Mouse (Mus musculus) embryo, embryonic 11 days (tissue): ENCODE data around the gene Lrba.

Source experiments
- DNase-seq: peaks from one replicate; pipeline ENCODE4 v3.0.0-alpha.2; 2015

Gene Lrba

GRCm38 (mm10) chr3:86522880-86523505 is 298.5 kb downstream of the Lrba start:
- no peak for DNase-seq

DNA sequence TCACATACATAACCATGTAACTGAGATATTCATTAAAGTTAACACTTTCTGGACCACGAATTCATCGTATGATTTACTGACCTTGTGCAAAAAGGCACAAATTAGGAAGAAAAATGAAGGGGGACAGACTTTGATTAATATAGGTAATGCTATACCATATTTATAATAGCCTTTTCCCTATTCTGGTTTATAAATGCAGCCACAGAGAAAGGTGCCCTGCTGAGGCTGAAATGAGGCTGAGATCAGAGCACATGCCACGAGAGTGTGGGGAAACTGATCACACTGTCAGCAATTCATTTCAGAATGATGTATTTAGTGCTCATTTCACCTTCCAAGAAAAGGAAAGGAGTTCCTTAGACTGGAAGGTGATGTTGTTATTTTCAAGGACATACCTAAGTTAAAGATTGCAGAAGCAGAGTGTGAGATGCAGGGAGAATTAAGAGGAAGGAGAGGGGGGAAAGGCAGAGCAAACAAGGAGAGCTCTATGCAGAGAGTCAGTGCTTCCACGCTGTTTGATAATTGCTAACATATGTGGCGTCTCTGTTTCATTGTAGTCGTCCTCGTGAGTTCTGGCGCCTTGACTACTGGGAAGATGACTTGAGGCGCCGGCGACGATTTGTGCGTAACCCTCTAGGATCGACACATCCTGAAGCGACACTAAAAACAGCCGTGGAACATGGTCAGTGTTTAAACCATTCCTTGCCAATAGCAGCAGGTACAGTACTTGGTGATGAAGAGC is 307.2 kb downstream of the Lrba start:
- peak; percentile 81 for DNase-seq

DNA sequence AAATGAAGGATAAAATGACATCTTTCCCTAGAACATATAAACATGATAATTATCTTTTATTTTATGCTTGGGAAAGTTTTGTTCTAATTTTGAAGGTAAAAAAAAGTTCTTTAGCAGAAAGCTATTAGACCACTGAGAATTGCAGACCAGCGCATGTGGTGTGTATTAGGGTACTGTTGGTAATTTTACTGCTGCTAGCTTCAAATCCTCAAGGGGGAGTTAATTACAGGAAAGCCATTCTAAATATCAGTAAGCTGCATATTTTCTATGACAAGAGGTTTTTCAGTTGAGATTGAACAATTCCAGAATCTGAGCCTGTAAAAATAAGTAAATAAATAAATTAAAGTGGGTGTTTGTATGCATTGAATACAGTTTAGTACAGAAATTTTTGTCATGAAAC is 312.3 kb downstream of the Lrba start:
- DNase-seq: no peak

DNA sequence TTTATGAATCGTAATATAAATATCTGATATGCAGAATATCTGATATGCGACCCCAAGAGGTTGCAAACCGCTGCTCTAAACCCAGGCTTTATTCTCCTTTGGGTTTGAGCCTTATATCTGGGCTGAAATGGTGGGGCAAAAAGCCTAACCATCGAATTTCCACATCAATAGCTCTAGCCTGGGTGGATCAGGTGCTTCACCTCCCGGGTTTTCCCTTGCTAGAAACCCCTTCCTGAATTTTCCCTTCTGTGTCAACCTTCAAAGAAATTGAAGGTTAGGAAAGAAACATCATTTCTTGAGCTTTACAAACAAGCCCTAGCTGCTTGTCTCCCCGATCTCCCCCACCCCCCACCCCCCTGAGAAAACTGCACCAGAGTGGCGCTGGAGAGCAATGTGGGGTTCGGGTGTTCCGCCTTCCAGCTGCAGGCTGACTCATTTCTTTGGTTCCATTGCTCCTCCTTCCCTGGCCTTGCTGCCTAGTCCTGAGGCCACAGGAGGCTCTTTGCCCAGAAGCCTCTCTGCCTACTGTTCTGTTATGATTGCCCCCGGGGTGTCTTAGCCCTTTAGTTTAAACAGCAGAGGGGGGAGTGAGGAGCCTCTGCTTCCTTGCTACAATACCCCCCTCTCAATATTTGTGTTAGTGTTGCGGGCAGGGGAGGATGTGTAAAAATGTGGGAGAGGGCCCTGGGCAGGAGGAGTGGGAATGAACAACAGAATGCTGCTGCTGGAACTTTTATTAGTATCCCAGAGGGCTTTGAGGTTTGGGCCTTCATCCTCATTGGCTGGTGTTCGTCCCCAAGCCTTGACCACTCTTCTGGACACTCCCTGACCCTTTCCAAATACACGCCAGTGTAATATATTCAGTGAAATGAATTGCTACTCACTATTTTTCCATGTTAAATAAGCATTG is 314.4 kb downstream of the Lrba start:
- DNase-seq: peak; percentile 60

- DNase-seq: peak; percentile 77
Observed at GRCm38 (mm10) chr3:86539555-86540168, 315.2 kb downstream of the Lrba start.

DNA sequence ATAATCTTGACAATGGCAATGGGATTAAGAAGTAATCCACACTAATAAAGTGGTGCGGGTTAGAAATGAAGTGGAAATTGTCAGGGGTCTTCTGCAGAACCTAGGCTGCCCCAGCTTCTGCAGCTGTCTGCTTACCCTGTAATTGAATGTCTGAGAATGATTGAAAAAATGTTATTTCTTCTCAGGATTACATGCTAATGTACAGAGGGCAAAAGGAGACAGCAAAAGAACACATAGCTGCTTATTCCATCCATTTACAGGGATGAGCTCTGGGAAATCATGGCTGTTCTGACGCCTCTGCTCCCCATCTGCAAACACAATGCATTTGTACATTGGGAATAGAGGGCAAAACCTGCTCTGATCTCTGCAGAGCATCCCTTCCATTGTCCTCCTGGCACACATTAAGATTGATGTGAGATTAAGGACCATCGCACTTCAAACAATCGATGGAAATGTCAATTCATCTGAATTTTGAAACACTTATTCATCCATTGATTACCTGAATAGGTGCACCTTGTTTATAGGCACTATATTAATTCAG is 316.7 kb downstream of the Lrba start:
- no peak for DNase-seq

GRCm38 (mm10) chr3:86541863-86542397 is 317.4 kb downstream of the Lrba start:
- no peak for DNase-seq

- DNase-seq: peak; percentile 78
Observed at GRCm38 (mm10) chr3:86544785-86545184, 320.3 kb downstream of the Lrba start.

DNA sequence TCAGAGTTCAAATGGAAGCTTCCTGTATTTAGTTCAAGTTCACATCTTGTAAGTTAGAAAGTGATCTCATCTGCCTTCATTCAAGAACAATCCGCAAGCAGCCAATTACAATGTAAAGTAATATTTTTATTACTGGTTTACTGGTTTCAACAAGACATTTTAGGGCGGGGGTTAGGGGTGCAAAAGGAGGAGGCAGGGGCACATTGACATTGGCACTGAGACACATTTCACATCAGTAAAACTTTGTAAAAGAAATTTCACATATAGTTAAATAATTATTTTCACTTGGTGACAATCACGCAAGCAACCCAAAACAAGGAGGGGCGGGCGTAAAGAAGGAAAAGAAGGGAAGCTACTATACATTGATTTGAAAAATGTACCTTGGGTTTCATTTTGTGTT is 321.5 kb downstream of the Lrba start:
- DNase-seq: no peak

DNA sequence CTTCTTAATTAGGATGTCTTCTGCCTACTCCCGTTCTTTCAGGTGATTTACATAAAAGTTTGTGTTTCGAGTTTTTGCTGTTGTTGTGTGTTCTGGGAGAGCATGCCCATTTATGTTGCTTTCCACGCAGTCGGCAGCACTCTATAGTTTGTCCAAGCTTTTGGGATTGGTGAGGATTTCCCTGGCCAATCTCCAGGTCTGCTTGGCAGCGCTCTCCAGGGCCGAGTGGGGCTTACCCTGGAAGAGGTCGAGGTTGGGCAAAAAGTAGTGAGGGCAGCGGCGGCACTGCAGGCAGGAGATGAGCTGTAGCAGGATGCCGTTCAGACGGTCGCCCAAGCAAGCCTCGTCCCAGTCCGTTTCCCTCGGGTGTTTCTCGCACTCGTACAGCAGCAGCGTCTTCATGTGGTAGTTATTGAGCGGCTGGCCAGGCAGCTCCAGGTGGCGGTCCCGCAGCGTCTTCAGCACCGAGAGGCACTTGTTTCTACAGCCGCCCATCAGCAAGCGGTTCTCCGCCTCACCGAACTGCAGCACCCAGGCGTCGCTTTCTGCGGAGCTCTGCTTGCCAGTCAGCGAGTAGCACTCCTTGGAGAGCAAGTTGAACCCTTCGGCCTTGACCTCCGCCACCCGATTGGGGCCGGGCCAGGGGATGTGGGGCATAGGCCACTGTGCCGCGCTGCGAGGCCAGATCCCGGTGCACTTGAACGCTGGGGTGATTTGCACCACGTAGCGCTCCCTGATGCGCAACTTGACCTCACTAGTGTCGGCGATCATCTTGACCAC is 322.2 kb downstream of the Lrba start:
- DNase-seq: peak; percentile 70

DNA sequence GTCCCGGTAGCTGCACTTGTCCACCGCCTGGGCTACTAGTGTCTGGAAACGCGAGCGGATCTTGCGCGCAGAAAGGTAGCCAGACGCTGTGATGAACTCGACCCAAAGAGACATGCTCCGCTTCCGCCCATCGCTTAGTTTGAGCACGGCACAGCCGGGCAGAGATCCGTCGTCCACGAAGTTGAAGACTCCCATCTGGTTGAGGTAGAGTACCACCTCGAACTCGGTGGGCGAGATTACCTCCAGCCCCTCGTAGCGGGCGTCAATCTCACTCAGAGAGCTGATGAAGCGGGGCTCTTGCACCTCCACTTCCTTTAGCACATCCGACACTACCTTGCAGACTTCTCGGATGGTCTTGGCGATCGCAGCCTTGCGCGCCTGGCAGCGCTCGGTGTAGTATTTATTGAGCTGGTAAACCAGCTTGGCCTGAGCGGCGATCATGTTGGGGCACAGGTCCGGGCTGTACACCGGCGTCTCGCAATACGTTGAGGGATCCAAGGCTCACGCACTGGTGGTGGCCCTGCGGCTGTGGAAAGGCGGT is 322.8 kb downstream of the Lrba start:
- no peak for DNase-seq

DNA sequence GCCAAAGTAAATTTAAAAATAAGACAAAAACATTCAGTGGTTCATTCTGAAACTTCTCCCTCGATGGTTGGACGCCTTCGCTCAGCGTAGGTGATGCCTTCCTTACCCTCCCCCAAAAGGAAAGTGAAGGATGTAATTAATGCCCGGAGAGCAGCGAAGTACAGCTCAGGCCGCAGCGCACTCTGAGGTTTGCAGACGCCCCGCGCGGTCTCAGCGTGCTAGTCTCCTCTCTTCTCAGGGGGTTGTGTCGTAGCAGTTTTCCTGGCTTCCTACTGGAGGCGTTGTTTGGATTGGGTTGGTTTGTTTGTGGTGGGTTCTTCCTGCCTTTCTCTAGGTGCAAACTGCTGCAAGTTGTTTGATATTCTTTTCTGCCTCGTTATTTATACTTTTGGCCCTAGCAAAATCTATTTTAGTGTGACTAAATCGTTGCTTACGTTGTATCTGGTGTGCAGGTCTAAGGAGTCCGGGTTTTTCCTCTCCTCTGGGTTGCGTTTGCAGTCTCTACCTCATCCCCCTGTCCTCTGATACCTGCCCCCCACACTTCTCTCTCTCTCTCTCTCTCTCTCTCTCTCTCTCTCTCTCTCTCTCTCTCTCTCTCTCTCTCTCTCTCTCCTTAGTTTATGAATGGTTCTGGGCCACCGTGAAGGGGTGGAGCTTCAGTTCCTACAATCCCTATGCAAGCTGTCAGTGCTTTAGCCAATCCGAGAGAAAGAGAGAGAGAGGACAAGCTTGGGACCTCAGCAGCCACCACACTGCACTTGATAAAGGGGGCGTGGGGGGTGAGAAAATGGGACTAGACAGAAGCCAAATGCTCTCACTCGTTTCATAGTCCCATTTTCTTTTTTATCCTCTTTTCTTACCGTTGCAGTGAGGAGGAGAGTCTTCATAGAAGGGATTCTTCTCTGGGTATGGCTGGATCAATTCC is 323.9 kb downstream of the Lrba start, which contains the start of gene Mab21l2:
Mab21l2 (minus strand) TSS at position 539 of the 925 bp plus-strand sequence.
- peak; percentile 86 for DNase-seq

DNA sequence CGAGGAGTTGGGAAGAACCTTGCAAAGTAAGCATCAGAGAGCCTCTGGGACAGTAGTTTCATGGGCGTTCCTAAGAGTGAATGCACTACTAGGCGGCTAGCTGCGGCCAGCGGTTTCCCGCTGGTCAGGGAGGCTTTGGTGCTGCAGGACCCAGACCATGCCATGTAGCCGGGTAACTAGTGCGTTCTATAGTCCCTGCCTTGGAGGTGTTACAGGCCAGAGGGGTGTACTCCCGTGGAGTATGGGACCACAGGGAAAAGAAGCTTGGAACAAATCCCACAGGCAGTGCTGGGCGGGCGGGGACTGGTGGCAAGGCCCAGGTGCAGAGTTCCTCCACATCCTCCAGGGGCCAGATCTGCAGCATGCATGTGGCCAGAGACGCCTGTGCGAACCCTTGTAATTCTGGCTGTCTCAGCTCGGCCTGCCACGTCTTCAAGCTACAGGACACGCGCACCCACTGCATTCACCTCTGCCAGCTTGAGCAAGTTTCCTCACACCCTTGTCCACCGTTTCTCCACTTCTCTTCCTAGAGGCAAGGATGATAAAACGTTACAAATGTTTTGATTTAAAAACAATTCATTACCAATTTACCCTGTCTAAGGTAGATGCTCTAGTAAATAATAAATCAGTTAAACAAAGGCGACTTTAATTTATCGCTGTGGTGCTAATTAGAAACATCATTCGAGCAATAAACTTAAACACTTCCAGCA is 326.0 kb downstream of the Lrba start:
- DNase-seq: peak; percentile 84

DNA sequence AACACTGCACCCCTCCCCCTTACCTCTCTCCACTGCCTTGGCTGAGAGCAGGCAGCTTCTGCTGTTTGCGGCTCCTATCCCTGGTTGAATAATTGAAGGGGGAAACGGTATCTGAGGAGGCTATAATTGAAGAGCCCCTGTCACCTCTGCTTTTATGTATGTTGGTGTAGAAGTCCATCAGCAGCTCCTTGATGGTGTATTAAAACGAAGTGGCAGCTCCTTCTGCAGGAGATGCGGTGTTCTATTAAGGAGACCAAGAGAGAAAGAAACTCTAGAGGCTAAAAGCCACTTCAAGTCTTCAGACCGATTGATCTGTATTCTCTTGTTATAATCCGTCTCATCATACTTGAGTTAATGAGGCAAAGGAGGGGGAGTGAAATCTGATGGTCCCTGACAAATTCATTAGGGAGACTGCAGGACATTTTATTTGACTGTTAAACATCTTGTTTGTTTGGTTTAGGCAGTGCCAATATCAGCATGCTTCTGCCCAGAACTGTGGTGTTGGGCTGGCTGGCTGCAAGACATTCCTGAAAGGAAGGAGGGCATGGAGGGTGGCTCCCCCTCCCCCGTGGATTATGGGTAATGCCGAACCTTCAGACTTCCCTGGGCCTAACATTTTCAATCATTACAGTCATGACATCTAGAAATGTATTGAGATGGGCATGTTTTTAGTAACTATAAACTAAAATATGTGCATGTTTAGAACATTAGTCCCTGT is 326.7 kb downstream of the Lrba start:
- DNase-seq: peak; percentile 60

- peak; percentile 52 for DNase-seq
Observed at GRCm38 (mm10) chr3:86552170-86552569, 327.7 kb downstream of the Lrba start.

- DNase-seq: no peak
Observed at GRCm38 (mm10) chr3:86558976-86559375, 334.5 kb downstream of the Lrba start.

DNA sequence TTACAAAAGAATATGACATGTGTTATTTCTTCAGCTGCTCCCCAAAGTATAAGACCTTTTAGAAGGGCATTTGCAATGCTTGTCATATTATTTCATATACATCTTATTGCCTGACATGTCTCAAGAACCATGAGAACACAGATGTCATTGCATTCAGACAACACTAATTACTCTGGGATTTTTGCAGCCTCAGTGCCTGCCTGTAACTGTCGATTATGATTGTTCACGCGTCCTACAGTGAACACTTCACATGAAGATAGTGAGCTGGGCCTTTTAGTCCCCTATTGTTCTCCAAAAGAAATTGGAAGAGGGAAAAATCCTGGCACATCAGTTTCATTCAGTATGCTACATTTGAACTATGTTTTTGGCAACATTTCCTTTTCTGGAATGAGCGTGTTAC is 335.2 kb downstream of the Lrba start:
- DNase-seq: no peak

GRCm38 (mm10) chr3:86560281-86561022 is 336.0 kb downstream of the Lrba start:
- no peak for DNase-seq
